Mouse (Mus musculus) lung, postnatal 0 days (tissue): Measurements from ENCODE around the gene Adh6b. TPM values are rescaled to one million over a fixed set of nuclear protein-coding genes. Genes with fewer than 3 reads are reported as not detected.
"Not testable (repeated sequence)": the region's sequence is repeated elsewhere in the genome, so short reads cannot be mapped to it uniquely, and the experiment has no call there.

ENCODE experiments used
- ATAC-seq: fragments of 200-750 bp; cut with Nextera tagmentation; 2 replicates; pipeline ENCODE4 v1.8.0; 2017; ENCODE audit warnings: moderate library complexity
- DNase-seq: peaks from one replicate; pipeline ENCODE4 v3.0.0-alpha.2; 2016; ENCODE audit warnings: low spot score
- H3K27ac ChIP-seq: fragments of 300-500 bp; sonication (generic); 2 replicates; pipeline ENCODE4 v1.5.1; 2014; ENCODE audit warnings: antibody characterized with exemption, mild to moderate bottlenecking, low read length, mixed read lengths
- H3K27me3 ChIP-seq: fragments of 300-500 bp; sonication (generic); replicated peaks from 2 replicates; pipeline ENCODE4 v1.6.1; 2014; ENCODE audit warnings: low read length, mixed read lengths; ENCODE audit not compliant: insufficient read depth
- H3K36me3 ChIP-seq: fragments of 300-500 bp; sonication (generic); 2 replicates; pipeline ENCODE4 v1.6.1; 2014; ENCODE audit warnings: low read length, mixed read lengths; ENCODE audit not compliant: insufficient read depth
- H3K4me1 ChIP-seq: fragments of 300-500 bp; sonication (generic); 2 replicates; pipeline ENCODE4 v1.6.1; 2014; ENCODE audit warnings: antibody characterized with exemption, low read depth, low read length, mixed read lengths; ENCODE audit not compliant: insufficient read depth
- H3K4me2 ChIP-seq: fragments of 300-500 bp; sonication (generic); replicated peaks from 2 replicates; pipeline ENCODE4 v1.6.1; 2014; ENCODE audit warnings: low read depth, mild to moderate bottlenecking, low read length, moderate library complexity, mixed read lengths
- H3K4me3 ChIP-seq: fragments of 300-500 bp; sonication (generic); 2 replicates; pipeline ENCODE4 v1.5.1; 2014; ENCODE audit warnings: low read depth, low read length
- H3K9ac ChIP-seq: fragments of 300-500 bp; sonication (generic); replicated peaks from 2 replicates; pipeline ENCODE4 v1.6.1; 2014; ENCODE audit warnings: low read depth, mild to moderate bottlenecking
- H3K9me3 ChIP-seq: fragments of 300-500 bp; sonication (generic); 2 replicates; pipeline ENCODE4 v1.6.1; 2016; ENCODE audit warnings: low read length, mixed read lengths
- CTCF ChIP-seq: IDR thresholded peaks from 2 replicates; pipeline ENCODE4 v1.5.1; 2016; ENCODE audit warnings: antibody characterized with exemption, mild to moderate bottlenecking
- EP300 ChIP-seq: IDR thresholded peaks from 2 replicates; pipeline ENCODE4 v1.6.1; 2016; ENCODE audit warnings: antibody characterized with exemption, mild to moderate bottlenecking, control low read depth
- WGBS: fragments of 180-500 bp; shearing (Covaris S2); extraction: QIAGEN DNeasy Blood & Tissue Kit; methylation state at CpG from one replicate; pipeline ENCODE4 v1.1.7; 2014; 5-methylcytosine and 5-hydroxymethylcytosine counted together
- polyA plus RNA-seq: library from polyadenylated mRNA; unstranded; fragments of >200 nt; fragmentation: Nextera tagmentation; extraction: Ambion mirVana; gene quantifications from 2 replicates; pipeline ENCODE4 v1.2.1, GENCODE M21; 2015

The Adh6b gene
- polyA plus RNA-seq, 1 experiment from 2014 or later = 0.07 TPM

GRCm38 (mm10) chr3:138352012-138352809 lies 10.6 kb downstream of the Adh6b start:
- TF ChIP-seq EP300 = no peak
- no peak for TF ChIP-seq CTCF

GRCm38 (mm10) chr3:138358856-138359255 lies 17.3 kb downstream of the Adh6b start:
- no peak overlapping the region for H3K9ac ChIP-seq
- TF ChIP-seq CTCF (no peak), EP300 (no peak)
- no peaks in the 10 kb centered on the region for H3K27me3 ChIP-seq
- no peak overlapping the region for H3K27ac ChIP-seq
- no peaks in the 10 kb centered on the region for H3K9me3 ChIP-seq
- DNase-seq (peak; percentile 13), ATAC-seq (no peak)
- no peaks in the 10 kb centered on the region for H3K4me1 ChIP-seq
- no peak overlapping the region for H3K4me3 ChIP-seq
- 71% methylated on average over 7 of the region's 7 CpGs for WGBS
- no peak overlapping the region for H3K4me2 ChIP-seq
- H3K36me3 ChIP-seq = no peaks in the 10 kb centered on the region

More at GRCm38 (mm10) chr3:138352012-138352809, 10.6 kb downstream of the Adh6b start:
- Histone ChIP-seq H3K27ac (no peak overlapping the region), H3K4me2 (no peak overlapping the region), H3K4me1 (no peaks in the 10 kb centered on the region), H3K36me3 (no peaks in the 10 kb centered on the region), H3K27me3 (no peaks in the 10 kb centered on the region), H3K4me3 (no peak overlapping the region), H3K9me3 (no peaks in the 10 kb centered on the region), H3K9ac (no peak overlapping the region)
- ATAC-seq (no peak), DNase-seq (no peak)
- WGBS = 91% methylated on average over 11 of the region's 11 CpGs

GRCm38 (mm10) chr3:138360721-138361120 lies 19.1 kb downstream of the Adh6b start:
- ATAC-seq (no peak), DNase-seq (no peak)
- H3K9me3 ChIP-seq = no peaks in the 10 kb centered on the region
- no peak overlapping the region for H3K9ac ChIP-seq
- no peaks in the 10 kb centered on the region for H3K27me3 ChIP-seq
- no peaks in the 10 kb centered on the region for H3K36me3 ChIP-seq
- TF ChIP-seq CTCF (no peak), EP300 (no peak)
- no peaks in the 10 kb centered on the region for H3K4me1 ChIP-seq
- no peak overlapping the region for H3K27ac ChIP-seq
- no peak overlapping the region for H3K4me3 ChIP-seq
- WGBS = 63% methylated on average over 4 of the region's 4 CpGs
- no peak overlapping the region for H3K4me2 ChIP-seq

- Histone ChIP-seq H3K4me2 (no peak overlapping the region), H3K9me3 (no peaks in the 10 kb centered on the region), H3K27me3 (no peaks in the 10 kb centered on the region), H3K27ac (no peak overlapping the region), H3K4me3 (no peak overlapping the region), H3K36me3 (no peaks in the 10 kb centered on the region), H3K4me1 (no peaks in the 10 kb centered on the region), H3K9ac (no peak overlapping the region)
- DNase-seq = no peak
- no peak for TF ChIP-seq EP300
- no peak for TF ChIP-seq CTCF
- no peak for ATAC-seq
- 95% methylated on average over 2 of the region's 2 CpGs for WGBS
These were observed 21.3 kb downstream of the Adh6b start for GRCm38 (mm10) chr3:138362920-138363319.

GRCm38 (mm10) chr3:138366181-138366580 lies 24.6 kb downstream of the Adh6b start:
- Histone ChIP-seq H3K27me3 (no peaks in the 10 kb centered on the region), H3K9ac (no peak overlapping the region), H3K36me3 (no peaks in the 10 kb centered on the region), H3K4me3 (no peak overlapping the region), H3K4me2 (no peak overlapping the region), H3K9me3 (no peaks in the 10 kb centered on the region), H3K4me1 (no peaks in the 10 kb centered on the region), H3K27ac (no peak overlapping the region)
- 88% methylated on average over 2 of the region's 2 CpGs for WGBS
- ATAC-seq (no peak), DNase-seq (no peak)
- no peak for TF ChIP-seq CTCF
- TF ChIP-seq EP300 = no peak

- TF ChIP-seq EP300 (no peak), CTCF (no peak)
- H3K27ac ChIP-seq = no peak overlapping the region
- DNase-seq (no peak), ATAC-seq (no peak)
- no peak overlapping the region for H3K4me3 ChIP-seq
- H3K4me2 ChIP-seq = no peak overlapping the region
- H3K36me3 ChIP-seq = no peaks in the 10 kb centered on the region
- no peaks in the 10 kb centered on the region for H3K9me3 ChIP-seq
- H3K27me3 ChIP-seq = no peaks in the 10 kb centered on the region
- no peaks in the 10 kb centered on the region for H3K4me1 ChIP-seq
- WGBS = 84% methylated on average over 1 of the region's 1 CpGs
- no peak overlapping the region for H3K9ac ChIP-seq
These were observed 28.0 kb downstream of the Adh6b start for GRCm38 (mm10) chr3:138369546-138369945.

- not testable (repeated sequence) for H3K4me3 ChIP-seq, ATAC-seq, H3K4me1 ChIP-seq, H3K4me2 ChIP-seq, H3K27ac ChIP-seq, H3K27me3 ChIP-seq, DNase-seq, H3K9ac ChIP-seq, H3K36me3 ChIP-seq, H3K9me3 ChIP-seq
- 50% methylated on average over 4 of the region's 4 CpGs for WGBS
These were observed 28.7 kb downstream of the Adh6b start for GRCm38 (mm10) chr3:138370289-138370688.
